Mouse (Mus musculus) forebrain, embryonic 11.5 days (tissue): Measurements from ENCODE around the gene Atf6b. TPM values are rescaled to one million over a fixed set of nuclear protein-coding genes. Genes with fewer than 3 reads are reported as not detected.

Source experiments
- ATAC-seq: fragments of 200-750 bp; cut with Nextera tagmentation; replicated peaks from 2 replicates; pipeline ENCODE4 v1.8.0; 2017; ENCODE audit warnings: moderate TSS enrichment; ENCODE audit not compliant: low FRiP score
- DNase-seq: peaks from one replicate; pipeline ENCODE4 v3.0.0-alpha.2; 2017; ENCODE audit warnings: low spot score
- H3K27ac ChIP-seq: fragments of 300-500 bp; sonication (generic); 2 replicates; pipeline ENCODE4 v1.5.1; 2014; ENCODE audit warnings: low read depth, low read length
- H3K27me3 ChIP-seq: fragments of 300-500 bp; sonication (generic); 2 replicates; pipeline ENCODE4 v1.6.1; 2014; ENCODE audit warnings: mild to moderate bottlenecking, low read length, mixed read lengths; ENCODE audit not compliant: control insufficient read depth, insufficient read depth
- H3K36me3 ChIP-seq: fragments of 300-500 bp; sonication (generic); 2 replicates; pipeline ENCODE4 v1.6.1; 2014; ENCODE audit warnings: mild to moderate bottlenecking, low read length, moderate library complexity, mixed read lengths; ENCODE audit not compliant: control insufficient read depth, insufficient read depth
- H3K4me1 ChIP-seq: fragments of 300-500 bp; sonication (generic); replicated peaks from 2 replicates; pipeline ENCODE4 v1.6.1; 2014; ENCODE audit warnings: low read length, mixed read lengths; ENCODE audit not compliant: control insufficient read depth, insufficient read depth
- H3K4me2 ChIP-seq: fragments of 300-500 bp; sonication (generic); 2 replicates; pipeline ENCODE4 v1.6.1; 2014; ENCODE audit warnings: low read depth, mild to moderate bottlenecking, low read length, moderate library complexity, mixed read lengths; ENCODE audit not compliant: severe bottlenecking
- H3K4me3 ChIP-seq: fragments of 300-500 bp; sonication (generic); 2 replicates; pipeline ENCODE4 v1.5.1; 2014; ENCODE audit warnings: low read depth, low read length
- H3K9ac ChIP-seq: fragments of 300-500 bp; sonication (generic); 2 replicates; pipeline ENCODE4 v1.6.1; 2014; ENCODE audit warnings: low read length
- H3K9me3 ChIP-seq: fragments of 300-500 bp; sonication (generic); 2 replicates; pipeline ENCODE4 v1.6.1; 2016; ENCODE audit warnings: low read length, mixed read lengths; ENCODE audit not compliant: control insufficient read depth
- WGBS: fragments of 180-500 bp; shearing (Covaris S2); extraction: QIAGEN DNeasy Blood & Tissue Kit; methylation state at CpG from one replicate; pipeline ENCODE4 v1.1.7; 2014; 5-methylcytosine and 5-hydroxymethylcytosine counted together
- polyA plus RNA-seq: library from polyadenylated mRNA; unstranded; fragments of >200 nt; fragmentation: Nextera tagmentation; extraction: Ambion mirVana; gene quantifications from 2 replicates; pipeline ENCODE4 v1.2.1, GENCODE M21; 2014

Gene Atf6b
- 79.5 and 82.9 TPM in 2 replicates for polyA plus RNA-seq

DNA sequence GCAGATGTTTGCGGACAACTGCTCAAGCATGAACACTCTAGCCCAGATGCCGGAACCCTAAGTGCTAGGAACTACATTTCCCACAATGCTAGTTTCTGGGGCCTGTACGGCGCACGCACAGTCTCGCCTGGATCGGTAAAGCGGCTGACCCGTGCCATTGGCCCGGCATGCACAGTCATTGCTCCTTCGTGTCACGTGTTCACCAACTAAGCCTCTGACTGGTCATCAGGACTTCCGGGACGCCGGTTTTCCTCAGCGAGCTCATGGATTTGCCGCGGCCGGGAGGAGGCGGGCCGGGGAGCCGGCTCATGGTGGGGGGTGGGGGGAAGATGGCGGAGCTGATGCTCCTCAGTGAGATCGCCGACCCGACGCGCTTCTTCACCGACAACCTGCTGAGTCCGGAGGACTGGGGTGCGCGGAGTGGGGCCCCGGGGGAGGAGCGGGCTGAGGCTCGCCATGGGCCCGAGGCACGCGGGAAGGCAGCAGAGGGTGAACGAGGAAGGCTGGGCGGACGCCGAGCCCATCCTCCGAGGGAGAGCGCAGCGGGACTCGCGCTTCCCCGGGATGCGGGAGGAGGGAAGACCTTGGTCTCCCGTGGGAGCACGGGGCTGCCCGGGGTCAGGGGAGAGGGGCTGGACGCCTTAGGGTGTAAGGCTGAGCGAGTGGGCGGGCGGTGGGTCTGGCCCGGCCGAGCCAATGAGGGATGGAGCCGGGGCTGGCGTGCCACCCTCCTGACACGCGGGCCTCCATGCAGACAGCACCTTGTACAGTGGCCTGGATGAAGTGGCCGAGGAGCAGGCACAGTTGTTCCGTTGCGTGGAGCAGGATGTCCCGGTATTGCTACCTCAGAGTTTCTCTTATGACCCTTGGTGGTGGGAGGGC, at the start of gene Atf6b:
TSS of gene Atf6b (plus strand) at position 241 of the 882 bp plus-strand sequence.
- DNase-seq (peak; percentile 96), ATAC-seq (peak; percentile 96)
- H3K4me3 ChIP-seq, result peak within 1 kb of the TSS; percentile 73
- peak within 1 kb of the TSS; percentile 87 for H3K4me2 ChIP-seq
- 1% methylated on average over 65 of the region's 66 CpGs for WGBS
- no peaks in the 10 kb centered on the region for H3K27me3 ChIP-seq
- peaks cover 11% of the 10 kb centered on the region for H3K4me1 ChIP-seq
- H3K9me3 ChIP-seq, result no peaks in the 10 kb centered on the region
- H3K36me3 ChIP-seq, result peaks cover 4% of the 10 kb centered on the region; the same call in 1 of the 2 replicates
- H3K27ac ChIP-seq, result no peak within 1 kb of the TSS; the same call in 1 of the 2 replicates
- peak within 1 kb of the TSS; percentile 82 for H3K9ac ChIP-seq

DNA sequence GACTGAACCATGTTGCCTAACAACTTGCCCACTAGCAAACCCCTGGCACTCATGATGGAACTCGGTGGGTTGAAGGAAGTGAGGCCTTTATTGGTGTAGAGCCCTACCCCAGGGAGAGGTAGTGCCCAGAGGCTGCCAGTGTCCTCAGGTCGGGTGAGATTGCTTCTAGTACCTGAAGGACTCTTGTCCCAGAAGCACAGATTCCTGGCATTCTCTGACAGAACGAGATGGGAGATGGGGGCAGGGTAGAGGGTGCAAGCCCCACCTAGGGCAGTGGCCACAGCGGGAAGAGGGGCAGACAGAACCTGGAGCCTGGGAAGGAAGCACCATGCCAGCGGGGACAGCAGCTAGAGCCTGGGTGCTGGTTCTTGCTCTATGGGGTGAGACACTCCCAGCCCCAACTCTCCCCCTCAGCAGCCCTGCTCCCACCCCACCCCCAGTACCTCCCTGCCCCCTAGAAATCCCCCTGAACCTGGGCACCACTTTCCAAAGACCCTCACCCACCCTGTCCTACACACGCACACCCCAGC, 49.3 kb upstream of the Atf6b start, which contains the start of gene Ager:
TSS of gene Ager (plus strand) at position 297 of the 530 bp plus-strand sequence.
- WGBS, result 20% methylated on average over 6 of the region's 6 CpGs
- ATAC-seq (no peak), DNase-seq (no peak)
- Histone ChIP-seq H3K36me3 (peaks cover 8% of the 10 kb centered on the region), H3K4me3 (no peak within 1 kb of the TSS), H3K9me3 (no peaks in the 10 kb centered on the region), H3K9ac (peak within 1 kb of the TSS; percentile 3; the same call in 1 of the 2 replicates), H3K4me2 (no peak within 1 kb of the TSS), H3K4me1 (peaks cover 11% of the 10 kb centered on the region), H3K27ac (no peak within 1 kb of the TSS), H3K27me3 (no peaks in the 10 kb centered on the region)

DNA sequence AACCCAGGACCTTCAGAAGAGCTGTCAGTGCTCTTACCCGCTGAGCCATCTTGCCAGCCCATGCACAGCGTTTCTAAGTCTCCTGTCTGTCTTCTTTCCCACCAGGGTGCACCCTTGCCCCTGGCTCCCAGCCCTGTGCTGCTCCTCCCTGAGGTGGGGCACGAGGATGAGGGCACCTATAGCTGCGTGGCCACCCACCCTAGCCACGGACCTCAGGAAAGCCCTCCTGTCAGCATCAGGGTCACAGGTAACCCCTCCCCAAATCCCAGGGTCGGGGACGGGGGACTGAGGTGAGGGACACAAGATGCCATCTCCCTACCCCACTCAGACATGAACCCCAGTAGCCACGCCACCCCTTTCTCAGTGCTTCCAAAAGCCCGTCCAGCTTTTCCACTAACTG, 47.1 kb upstream of the Atf6b start:
- 78% methylated on average over 9 of the region's 9 CpGs for WGBS

GRCm38 (mm10) chr17:34601796-34602195, 45.1 kb upstream of the Atf6b start:
- no peak overlapping the region for H3K27ac ChIP-seq
- 90% methylated on average over 12 of the region's 12 CpGs for WGBS

More for the DNA sequence above, 47.1 kb upstream of the Atf6b start:
- Histone ChIP-seq H3K27me3 (no peaks in the 10 kb centered on the region), H3K4me2 (no peak overlapping the region), H3K4me1 (peaks cover 15% of the 10 kb centered on the region), H3K4me3 (no peak overlapping the region), H3K9ac (no peak overlapping the region), H3K36me3 (peaks cover 8% of the 10 kb centered on the region), H3K27ac (no peak overlapping the region), H3K9me3 (no peaks in the 10 kb centered on the region)
- ATAC-seq (no peak), DNase-seq (no peak)

DNA sequence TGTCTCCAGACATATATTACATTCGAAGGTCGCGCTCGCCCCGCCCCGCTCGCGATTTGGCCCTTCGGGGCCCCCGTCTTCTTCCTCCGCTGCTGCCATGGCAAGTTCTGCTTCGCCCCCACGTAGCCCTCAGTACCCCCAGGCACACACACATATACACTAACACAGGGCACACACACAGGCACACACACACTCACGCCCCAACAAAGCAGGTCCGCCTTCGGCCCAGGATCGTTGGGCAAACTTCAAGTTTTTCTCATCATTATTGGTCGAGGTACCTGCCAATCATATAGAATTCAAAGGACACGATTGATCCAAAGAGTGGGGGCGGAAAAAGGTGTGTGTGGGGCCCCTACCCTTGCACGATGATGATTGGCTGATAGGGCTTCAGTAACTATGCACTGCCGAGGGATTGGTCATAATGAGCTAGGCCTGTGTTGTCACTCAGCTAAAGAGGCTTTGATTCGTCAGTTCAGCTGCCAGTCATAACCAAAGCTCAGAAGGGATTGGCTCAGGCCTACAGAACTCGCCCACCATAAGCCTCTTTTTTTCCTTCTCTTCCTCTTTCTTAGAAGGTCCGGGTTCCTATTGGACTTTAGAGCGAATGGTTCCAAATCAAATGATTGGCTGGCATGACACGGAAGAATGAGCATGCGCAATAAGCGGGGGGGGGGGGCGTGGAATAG, 43.4 kb upstream of the Atf6b start, which contains the start of gene Rnf5:
TSS of gene Rnf5 (minus strand) at position 316 of the 686 bp plus-strand sequence.
- Histone ChIP-seq H3K4me1 (peaks cover 23% of the 10 kb centered on the region), H3K4me3 (peak within 1 kb of the TSS; percentile 98), H3K9ac (peak within 1 kb of the TSS; percentile 94), H3K27me3 (no peaks in the 10 kb centered on the region), H3K9me3 (no peaks in the 10 kb centered on the region), H3K4me2 (peak within 1 kb of the TSS; percentile 97), H3K27ac (peak within 1 kb of the TSS; percentile 87), H3K36me3 (peaks cover 4% of the 10 kb centered on the region; the same call in 1 of the 2 replicates)
- peak; percentile 96 for ATAC-seq
- DNase-seq, result no peak
- under 1% methylated on average over 30 of the region's 30 CpGs for WGBS

More at GRCm38 (mm10) chr17:34601796-34602195, 45.1 kb upstream of the Atf6b start:
- Histone ChIP-seq H3K4me3 (no peak overlapping the region), H3K36me3 (peaks cover 4% of the 10 kb centered on the region; the same call in 1 of the 2 replicates), H3K27me3 (no peaks in the 10 kb centered on the region), H3K9ac (no peak overlapping the region), H3K4me2 (no peak overlapping the region), H3K4me1 (peaks cover 20% of the 10 kb centered on the region), H3K9me3 (no peaks in the 10 kb centered on the region)
- no peak for DNase-seq
- no peak for ATAC-seq

DNA sequence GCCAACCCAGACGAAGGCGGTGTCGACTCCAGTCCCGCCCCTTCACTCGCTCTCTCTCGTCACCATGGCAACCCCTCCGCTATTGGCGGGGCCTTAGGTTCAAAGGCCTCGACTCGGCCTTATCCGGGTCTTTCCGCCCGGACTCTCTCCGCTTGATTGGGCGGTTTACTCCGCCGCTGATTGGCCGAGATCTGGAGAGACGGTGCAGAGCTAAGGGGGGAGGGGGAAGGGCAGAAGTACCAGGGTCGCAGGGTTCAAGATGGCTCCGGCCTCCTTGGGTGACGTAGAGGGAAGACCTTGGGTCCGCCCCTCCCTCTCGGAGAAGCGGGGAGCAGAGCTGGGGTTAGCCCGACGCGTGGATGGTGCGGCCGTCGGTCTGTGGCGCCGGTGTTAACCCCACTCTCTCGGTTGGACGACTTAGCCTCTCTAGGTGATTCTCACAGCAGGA, 42.9 kb upstream of the Atf6b start, which contains the start of gene Agpat1:
TSS of gene Agpat1 (plus strand) at position 202 of the 448 bp plus-strand sequence.
- peak within 1 kb of the TSS; percentile 87 for H3K27ac ChIP-seq
- H3K27me3 ChIP-seq, result no peaks in the 10 kb centered on the region
- H3K4me2 ChIP-seq, result peak within 1 kb of the TSS; percentile 97
- peak; percentile 87 for ATAC-seq
- peak within 1 kb of the TSS; percentile 94 for H3K9ac ChIP-seq
- peak within 1 kb of the TSS; percentile 98 for H3K4me3 ChIP-seq
- H3K36me3 ChIP-seq, result peaks cover 4% of the 10 kb centered on the region; the same call in 1 of the 2 replicates
- peak; percentile 99 for DNase-seq
- no peaks in the 10 kb centered on the region for H3K9me3 ChIP-seq
- H3K4me1 ChIP-seq, result peaks cover 23% of the 10 kb centered on the region
- 0% methylated on average over 32 of the region's 35 CpGs for WGBS

DNA sequence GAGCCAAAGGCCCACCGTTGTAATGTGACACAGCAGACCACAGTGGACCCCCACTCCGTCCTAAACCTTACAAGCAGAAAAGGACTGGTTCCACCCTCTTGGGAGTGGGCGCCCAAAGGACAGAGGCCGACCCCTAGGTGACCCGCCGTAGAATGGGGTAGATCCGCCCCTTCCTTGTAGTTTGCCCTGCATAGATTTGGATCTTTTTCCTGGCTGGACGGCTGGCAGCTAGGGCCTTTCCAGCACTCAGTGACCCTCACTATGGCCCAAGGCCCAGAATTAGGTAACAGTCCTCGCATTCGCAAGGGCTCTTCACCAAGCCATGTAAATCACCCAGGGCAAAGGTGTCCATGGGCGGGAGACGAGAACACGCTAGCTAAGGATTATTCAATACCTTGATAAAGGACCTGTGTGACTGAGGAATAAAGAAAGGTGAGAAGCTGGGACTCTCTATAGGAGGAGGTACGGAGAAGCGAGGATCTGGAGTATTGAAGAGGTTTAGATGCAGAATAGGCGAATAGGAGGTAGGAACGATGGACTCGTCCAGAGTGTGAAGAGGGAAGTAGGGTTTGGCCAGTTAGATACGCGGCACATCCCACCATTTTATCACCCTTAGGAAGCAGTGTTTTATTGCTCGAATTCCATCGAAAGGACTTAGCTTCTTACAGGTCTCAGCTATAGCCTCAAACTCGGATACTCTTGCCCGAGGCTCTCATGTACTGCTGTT, 42.3 kb upstream of the Atf6b start:
- Histone ChIP-seq H3K36me3 (peaks cover 4% of the 10 kb centered on the region; the same call in 1 of the 2 replicates), H3K9ac (peak overlapping the region; percentile 94), H3K4me2 (peak overlapping the region; percentile 97), H3K27ac (peak overlapping the region; percentile 87), H3K4me3 (peak overlapping the region; percentile 98), H3K4me1 (peaks cover 23% of the 10 kb centered on the region), H3K27me3 (no peaks in the 10 kb centered on the region), H3K9me3 (no peaks in the 10 kb centered on the region)
- ATAC-seq (no peak), DNase-seq (no peak)
- WGBS, result 19% methylated on average over 24 of the region's 24 CpGs
